ENCODE assay signal across 8 mouse cellular contexts in the genomic region with DNA sequence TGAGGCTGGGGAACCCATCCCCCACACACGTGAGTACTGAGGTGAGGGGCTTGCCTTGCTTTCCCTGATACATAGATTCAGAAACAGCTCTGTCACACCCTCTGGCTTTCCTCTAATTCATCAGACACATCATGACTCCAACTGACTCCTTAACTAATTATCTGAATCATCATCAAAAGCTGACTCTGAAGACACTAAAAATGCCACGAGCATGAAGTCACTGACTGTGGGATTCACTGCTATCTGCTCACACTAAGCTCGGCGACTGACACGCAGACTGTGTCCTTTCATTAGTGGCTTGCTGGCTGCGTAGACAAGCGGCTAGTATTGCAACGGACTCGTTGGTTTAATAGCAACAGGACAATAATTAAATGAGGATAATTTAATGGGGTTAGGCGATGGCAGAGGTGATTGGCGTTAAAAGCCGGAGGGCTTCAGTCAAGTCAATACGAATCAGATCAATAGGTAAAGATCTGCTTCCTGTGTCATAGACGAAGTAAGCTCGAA. TPM values are rescaled to one million over a fixed set of nuclear protein-coding genes. Genes with fewer than 3 reads are reported as not detected.
DNase-seq lines count a peak whose midpoint lies in the region; ATAC-seq and TF ChIP-seq lines count a peak whose summit lies in the region.

No protein-coding gene starts in this region.

- TF ChIP-seq CTCF in lung, embryonic 14.5 days (IDR thresholded peaks at IDR 0.05; ENCODE audit: low read depth) = no peak
- no peak for TF ChIP-seq CTCF in left cerebral cortex, adult 2 months (IDR thresholded peaks at IDR 0.05)

- H3K4me3 ChIP-seq in lung, embryonic 14.5 days (ENCODE audit: low read depth, low read length) = peak overlapping the region; percentile 27
- peak overlapping the region; percentile 30 for H3K4me3 ChIP-seq in embryonic facial prominence, embryonic 15.5 days (replicated peaks)
- H3K4me3 ChIP-seq in limb, embryonic 12.5 days (replicated peaks) = peak overlapping the region; percentile 32
- no peak overlapping the region for H3K4me3 ChIP-seq in left cerebral cortex, adult 2 months

- intact Hi-C loops in left cerebral cortex, adult 2 months (cut with DNase I) = no loop called here

- H3K4me2 ChIP-seq in lung, embryonic 14.5 days = peak overlapping the region; percentile 54
- peak overlapping the region; percentile 43 for H3K4me2 ChIP-seq in embryonic facial prominence, embryonic 15.5 days (replicated peaks)
- H3K4me2 ChIP-seq in limb, embryonic 12.5 days = peak overlapping the region; percentile 51

- no peak for DNase-seq in lung, embryonic 14.5 days
- DNase-seq in lung, postnatal 10 days = no peak
- DNase-seq in retina, embryonic 14.5 days (ENCODE audit: low spot score) = peak; percentile 28
- no peak for DNase-seq in left cerebral cortex, adult 2 months (ENCODE audit: extremely low spot score in 1 of 2, low spot score in 2 of 2)
- DNase-seq in adipocyte (ENCODE audit: low spot score) = no peak
- DNase-seq in urinary bladder, postnatal 36 days (ENCODE audit: low spot score in 2 of 2) = no peak

- H3K27ac ChIP-seq in lung, embryonic 14.5 days (ENCODE audit: low read depth) = no peak overlapping the region
- no peak overlapping the region for H3K27ac ChIP-seq in embryonic facial prominence, embryonic 15.5 days (replicated peaks)
- H3K27ac ChIP-seq in limb, embryonic 12.5 days = no peak overlapping the region
- no peak overlapping the region for H3K27ac ChIP-seq in left cerebral cortex, adult 2 months

- no peak for ATAC-seq in lung, embryonic 14.5 days (ENCODE audit: insufficient read depth)
- ATAC-seq in embryonic facial prominence, embryonic 15.5 days (ENCODE audit: insufficient number of reproducible peaks, low FRiP score, low TSS enrichment, low read depth) = no peak
- ATAC-seq in limb, embryonic 12.5 days (ENCODE audit: insufficient number of reproducible peaks, insufficient read depth, low FRiP score, low TSS enrichment, low read depth) = no peak

- H3K27me3 ChIP-seq in lung, embryonic 14.5 days (ENCODE audit: insufficient read depth, low read length) = no peaks in the 10 kb centered on the region
- no peaks in the 10 kb centered on the region for H3K27me3 ChIP-seq in embryonic facial prominence, embryonic 15.5 days
- H3K27me3 ChIP-seq in limb, embryonic 12.5 days = no peaks in the 10 kb centered on the region; the same call in none of the 2 replicates

- WGBS in lung, embryonic 14.5 days = 67% methylated on average over 15 of the region's 15 CpGs
- WGBS in embryonic facial prominence, embryonic 15.5 days = 75% methylated on average over 15 of the region's 15 CpGs
- 65% methylated on average over 15 of the region's 15 CpGs for WGBS in limb, embryonic 12.5 days

- H3K36me3 ChIP-seq in lung, embryonic 14.5 days (ENCODE audit: insufficient read depth) = no peaks in the 10 kb centered on the region
- no peaks in the 10 kb centered on the region for H3K36me3 ChIP-seq in embryonic facial prominence, embryonic 15.5 days
- H3K36me3 ChIP-seq in limb, embryonic 12.5 days = no peaks in the 10 kb centered on the region

- H3K4me1 ChIP-seq in lung, embryonic 14.5 days (ENCODE audit: insufficient read depth) = 0 out of 2 replicates have a peak, but pooled peaks cover 3% of the 10 kb centered on the region
- H3K4me1 ChIP-seq in embryonic facial prominence, embryonic 15.5 days = no peaks in the 10 kb centered on the region; the same call in 1 of the 2 replicates
- peaks cover 13% of the 10 kb centered on the region; the same call in 1 of the 2 replicates for H3K4me1 ChIP-seq in limb, embryonic 12.5 days (replicated peaks)

- no peak overlapping the region for H3K9ac ChIP-seq in lung, embryonic 14.5 days
- H3K9ac ChIP-seq in embryonic facial prominence, embryonic 15.5 days = no peak overlapping the region
- no peak overlapping the region for H3K9ac ChIP-seq in limb, embryonic 12.5 days (replicated peaks)

- H3K9me3 ChIP-seq in lung, embryonic 14.5 days (ENCODE audit: low read depth, low read length) = no peaks in the 10 kb centered on the region
- no peaks in the 10 kb centered on the region for H3K9me3 ChIP-seq in embryonic facial prominence, embryonic 15.5 days (replicated peaks)
- no peaks in the 10 kb centered on the region for H3K9me3 ChIP-seq in limb, embryonic 12.5 days

RNA-seq across cellular contexts. Expression of a gene that starts 6.2 kb away (rescaled TPM):
- polyA plus RNA-seq in lung, embryonic 14.5 days (2014; fragmentation: Nextera tagmentation; extraction: Ambion mirVana) = 0.11 and 0.26 TPM in 2 replicates
- polyA plus RNA-seq in embryonic facial prominence, embryonic 15.5 days (2015; fragmentation: Nextera tagmentation; extraction: Ambion mirVana) = 11.7 and 15.6 TPM in 2 replicates
- polyA plus RNA-seq in limb, embryonic 12.5 days (2016; fragmentation: Nextera tagmentation; extraction: Ambion mirVana) = 0.16 TPM in 1 of 2 replicates, not detected in the other
- total RNA-seq in left cerebral cortex, adult 2 months (2021) = not detected

RNA-seq across cellular contexts. Expression of a gene that starts 28.0 kb away (rescaled TPM):
- 61.1 and 61.3 TPM in 2 replicates for polyA plus RNA-seq in lung, embryonic 14.5 days (2014; fragmentation: Nextera tagmentation; extraction: Ambion mirVana)
- polyA plus RNA-seq in embryonic facial prominence, embryonic 15.5 days (2015; fragmentation: Nextera tagmentation; extraction: Ambion mirVana) = 68.0 and 75.7 TPM in 2 replicates
- 79.0 and 79.6 TPM in 2 replicates for polyA plus RNA-seq in limb, embryonic 12.5 days (2016; fragmentation: Nextera tagmentation; extraction: Ambion mirVana)
- 10 to 100 TPM; 28.6 to 31.6 TPM for total RNA-seq in left cerebral cortex, adult 2 months (2021)

RNA-seq across cellular contexts. Expression of a gene that starts 54.1 kb away (rescaled TPM):
- 6.6 and 7.8 TPM in 2 replicates for polyA plus RNA-seq in lung, embryonic 14.5 days (2014; fragmentation: Nextera tagmentation; extraction: Ambion mirVana)
- 6.5 and 7.9 TPM in 2 replicates for polyA plus RNA-seq in embryonic facial prominence, embryonic 15.5 days (2015; fragmentation: Nextera tagmentation; extraction: Ambion mirVana)
- 0.59 and 2.2 TPM in 2 replicates for polyA plus RNA-seq in limb, embryonic 12.5 days (2016; fragmentation: Nextera tagmentation; extraction: Ambion mirVana)
- total RNA-seq in left cerebral cortex, adult 2 months (2021) = 10 to 100 TPM; 22.6 to 23.8 TPM

RNA-seq across cellular contexts. Expression of a gene that starts 54.5 kb away (rescaled TPM):
- 0.17 and 0.26 TPM in 2 replicates for polyA plus RNA-seq in lung, embryonic 14.5 days (2014; fragmentation: Nextera tagmentation; extraction: Ambion mirVana)
- polyA plus RNA-seq in embryonic facial prominence, embryonic 15.5 days (2015; fragmentation: Nextera tagmentation; extraction: Ambion mirVana) = 0.08 and 0.52 TPM in 2 replicates
- 0.26 and 0.63 TPM in 2 replicates for polyA plus RNA-seq in limb, embryonic 12.5 days (2016; fragmentation: Nextera tagmentation; extraction: Ambion mirVana)
- total RNA-seq in left cerebral cortex, adult 2 months (2021) = 1 to 10 TPM; 3.0 to 3.6 TPM

Comparison
In these comparisons a context has a peak if more than half of its experiments do, and no peak if none do; other contexts are left out.
1. RNA of a gene that starts 6.2 kb away (polyA plus RNA-seq): 11.7 to 15.6 TPM in embryonic facial prominence, embryonic 15.5 days; 0.16 TPM in limb, embryonic 12.5 days and 0.11 to 0.26 TPM in lung, embryonic 14.5 days; every median in the first group is over 10 times any median in the second.
2. Peak in every context shown above with its lines, with median percentiles within 50 percentile points of each other: H3K4me2 ChIP-seq.